Mouse (Mus musculus) bone marrow, adult 2 months (tissue): ENCODE results near the gene Efna5. TPM values are rescaled to one million over a fixed set of nuclear protein-coding genes. Genes with fewer than 3 reads are reported as not detected.

Source experiments
- H3K27ac ChIP-seq: fragments of 200-500 bp; 2 replicates; pipeline ENCODE4 v1.5.1; 2012; ENCODE audit warnings: low read depth, mild to moderate bottlenecking, control low read depth, inconsistent platforms, low read length; ENCODE audit not compliant: control insufficient read depth, poor library complexity, insufficient read depth
- H3K4me1 ChIP-seq: fragments of 200-500 bp; 2 replicates; pipeline ENCODE4 v1.6.1; 2011; ENCODE audit warnings: low read length; ENCODE audit not compliant: control insufficient read depth, insufficient read depth
- H3K4me3 ChIP-seq: fragments of 200-500 bp; replicated peaks from 2 replicates; pipeline ENCODE3; 2011; ENCODE audit warnings: mild to moderate bottlenecking, low read depth, low read length, control low read depth; ENCODE audit not compliant: control insufficient read depth
- CTCF ChIP-seq: fragments of 200-500 bp; IDR thresholded peaks from 2 replicates; pipeline ENCODE4 v1.5.1; 2011; ENCODE audit warnings: low read length, control low read depth; ENCODE audit not compliant: control insufficient read depth, insufficient read depth
- POLR2A ChIP-seq: fragments of 200-500 bp; IDR thresholded peaks from 2 replicates; pipeline ENCODE4 v1.6.1; 2011; ENCODE audit warnings: low read depth, mild to moderate bottlenecking, control low read depth, low read length, borderline replicate concordance; ENCODE audit not compliant: control insufficient read depth
- WGBS: fragments of 180-500 bp; shearing (Covaris S2); methylation state at CpG from one replicate; pipeline ENCODE4 v1.1.7; 2018; 5-methylcytosine and 5-hydroxymethylcytosine counted together
- polyA plus RNA-seq: library from polyadenylated mRNA; stranded (reverse); fragments of >200 nt; gene quantifications from 2 replicates; pipeline ENCODE4 v1.2.4, GENCODE M21; 2011; ENCODE audit warnings: low replicate concordance; ENCODE audit not compliant: missing spikeins, insufficient read depth, insufficient read length

Gene Efna5
- polyA plus RNA-seq, 1 experiment, result 2.1 TPM

GRCm38 (mm10) chr17:62683142-62683541 is 198.0 kb downstream of the Efna5 start:
- no peak for TF ChIP-seq CTCF
- TF ChIP-seq POLR2A, result no peak
- WGBS, result 74% methylated on average over 5 of the region's 5 CpGs
- Histone ChIP-seq H3K4me1 (no peaks in the 10 kb centered on the region), H3K27ac (no peak overlapping the region), H3K4me3 (no peak overlapping the region)

GRCm38 (mm10) chr17:62681726-62682125 is 199.4 kb downstream of the Efna5 start:
- Histone ChIP-seq H3K27ac (no peak overlapping the region), H3K4me1 (no peaks in the 10 kb centered on the region), H3K4me3 (no peak overlapping the region)
- 74% methylated on average over 1 of the region's 1 CpGs for WGBS
- no peak for TF ChIP-seq CTCF
- no peak for TF ChIP-seq POLR2A

- no peak overlapping the region for H3K4me3 ChIP-seq
- no peak for TF ChIP-seq CTCF
- TF ChIP-seq POLR2A, result no peak
- no peaks in the 10 kb centered on the region for H3K4me1 ChIP-seq
- 71% methylated on average over 1 of the region's 1 CpGs for WGBS
- H3K27ac ChIP-seq, result no peak overlapping the region
Observed at GRCm38 (mm10) chr17:62680737-62681136, 200.4 kb downstream of the Efna5 start.

GRCm38 (mm10) chr17:62676832-62677231 is 204.3 kb downstream of the Efna5 start:
- 86% methylated on average over 6 of the region's 6 CpGs for whole genome bisulfite sequencing
- H3K27ac ChIP-seq, result no peak overlapping the region
- H3K4me1 ChIP-seq, result no peaks in the 10 kb centered on the region
- TF ChIP-seq CTCF, result no peak
- TF ChIP-seq POLR2A, result no peak
- H3K4me3 ChIP-seq, result no peak overlapping the region

GRCm38 (mm10) chr17:62676409-62676808 is 204.7 kb downstream of the Efna5 start:
- H3K4me3 ChIP-seq, result no peak overlapping the region
- TF ChIP-seq CTCF (no peak), POLR2A (no peak)
- H3K4me1 ChIP-seq, result no peaks in the 10 kb centered on the region
- no peak overlapping the region for H3K27ac ChIP-seq
- 75% methylated on average over 6 of the region's 6 CpGs for WGBS

- TF ChIP-seq CTCF, result no peak
- no peak for TF ChIP-seq POLR2A
- Histone ChIP-seq H3K27ac (no peak overlapping the region), H3K4me1 (no peaks in the 10 kb centered on the region), H3K4me3 (no peak overlapping the region)
- 80% methylated on average over 5 of the region's 5 CpGs for WGBS
Observed at GRCm38 (mm10) chr17:62675811-62676255, 205.3 kb downstream of the Efna5 start.

- no peaks in the 10 kb centered on the region for H3K4me1 ChIP-seq
- no peak for TF ChIP-seq POLR2A
- no peak for TF ChIP-seq CTCF
- H3K4me3 ChIP-seq, result no peak overlapping the region
- no peak overlapping the region for H3K27ac ChIP-seq
- 66% methylated on average over 8 of the region's 8 CpGs for WGBS
Observed at GRCm38 (mm10) chr17:62672068-62672467, 209.0 kb downstream of the Efna5 start.

- Histone ChIP-seq H3K27ac (no peak overlapping the region), H3K4me1 (no peaks in the 10 kb centered on the region), H3K4me3 (no peak overlapping the region)
- TF ChIP-seq CTCF (no peak), POLR2A (no peak)
- 80% methylated on average over 6 of the region's 6 CpGs for WGBS
Observed at GRCm38 (mm10) chr17:62666761-62667160, 214.4 kb downstream of the Efna5 start.

GRCm38 (mm10) chr17:62665823-62666222 is 215.3 kb downstream of the Efna5 start:
- no peak for TF ChIP-seq CTCF
- no peak for TF ChIP-seq POLR2A
- 79% methylated on average over 7 of the region's 7 CpGs for WGBS
- Histone ChIP-seq H3K4me3 (no peak overlapping the region), H3K4me1 (no peaks in the 10 kb centered on the region), H3K27ac (no peak overlapping the region)

- 82% methylated on average over 2 of the region's 2 CpGs for WGBS
- Histone ChIP-seq H3K4me1 (no peaks in the 10 kb centered on the region), H3K4me3 (no peak overlapping the region), H3K27ac (no peak overlapping the region)
- TF ChIP-seq POLR2A (no peak), CTCF (no peak)
Observed at GRCm38 (mm10) chr17:62664709-62665108, 216.4 kb downstream of the Efna5 start.
